ENCODE assay signal across 21 mouse cellular contexts in the genomic region with DNA sequence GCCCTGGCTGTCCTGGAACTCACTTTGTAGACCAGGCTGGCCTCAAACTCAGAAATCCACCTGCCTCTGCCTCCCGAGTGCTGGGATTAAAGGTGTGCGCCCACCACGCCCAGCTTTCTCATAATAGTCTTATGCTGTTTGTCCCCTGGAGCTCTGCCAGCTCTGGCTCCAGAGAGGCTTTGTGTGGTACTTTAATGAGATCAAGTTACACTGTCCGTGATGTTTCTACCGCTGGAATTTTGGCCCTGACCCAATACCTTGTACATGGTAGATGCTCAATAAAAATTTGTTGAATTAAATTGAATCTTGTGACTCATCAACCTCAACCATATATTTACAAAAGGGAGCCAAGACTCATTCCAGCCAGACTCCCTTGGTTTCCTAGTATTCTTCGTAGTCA. TPM values are rescaled to one million over a fixed set of nuclear protein-coding genes. Genes with fewer than 3 reads are reported as not detected.
DNase-seq lines count a peak whose midpoint lies in the region; TF ChIP-seq lines count a peak whose summit lies in the region.
"Had no signal": no experiment of that assay in that cellular context is flagged by ENCODE, and none has a peak within 500 bp of the region (broad histone marks: within the 10 kb centered on the region; RNA-seq: fewer than 3 reads in every experiment).

No protein-coding gene starts in this region.

- H3K27me3 ChIP-seq in C2C12 (ENCODE audit: control insufficient read depth, insufficient read depth, insufficient read length), result no peaks in the 10 kb centered on the region
- no peaks in the 10 kb centered on the region for H3K27me3 ChIP-seq in heart, embryonic 10.5 days (ENCODE audit: insufficient read depth, poor library complexity, severe bottlenecking)
- H3K27me3 ChIP-seq: forebrain, embryonic 15.5 days; limb, embryonic 15.5 days had no signal

- H3K36me3 ChIP-seq in C2C12 (ENCODE audit: control insufficient read depth, insufficient read depth), result no peaks in the 10 kb centered on the region
- 0 out of 2 replicates have a peak, but pooled peaks cover 3% of the 10 kb centered on the region for H3K36me3 ChIP-seq in heart, embryonic 10.5 days
- H3K36me3 ChIP-seq: embryonic facial prominence, embryonic 12.5 days; forebrain, embryonic 15.5 days; G1E; limb, embryonic 15.5 days had no signal

- TF ChIP-seq CTCF in C2C12 (IDR thresholded peaks at IDR 0.05; ENCODE audit: control insufficient read depth, insufficient read depth, insufficient read length), result no peak

- no peaks in the 10 kb centered on the region for H3K79me2 ChIP-seq in C2C12 (ENCODE audit: control insufficient read depth, insufficient read depth)

- H3K79me3 ChIP-seq in C2C12 (ENCODE audit: low read depth), result no peaks in the 10 kb centered on the region

- peaks cover 21% of the 10 kb centered on the region for H3K4me1 ChIP-seq in heart, embryonic 10.5 days
- H3K4me1 ChIP-seq: embryonic facial prominence, embryonic 12.5 days; forebrain, embryonic 15.5 days had no signal

- H3ac ChIP-seq in C2C12 (ENCODE audit: control insufficient read depth, insufficient read length, low read depth), result no peak overlapping the region

- peak; percentile 35 for DNase-seq in lung, postnatal 10 days
- DNase-seq in lung, postnatal 4 days, result no peak
- peak; percentile 68 for DNase-seq in kidney, adult 18-20 months
- DNase-seq in kidney, postnatal 14 days, result peak; percentile 62
- DNase-seq in left cerebral cortex, postnatal 10 days (ENCODE audit: extremely low spot score in 1 of 2, low spot score in 2 of 2), result no peak
- DNase-seq in T-cell, adult 2 months (ENCODE audit: low spot score), result no peak
- DNase-seq in heart, embryonic 10.5 days (ENCODE audit: low spot score), result no peak
- DNase-seq: adrenal gland, adult 2 months; cerebellum, adult 9-11 months; gastrocnemius, postnatal 36 days; layer of hippocampus, postnatal 36 days; liver, postnatal 0 days; right cerebral cortex, postnatal 4 days; thymus, postnatal 36 days had no signal

- H3K9me3 ChIP-seq in heart, embryonic 10.5 days, result peaks cover 4% of the 10 kb centered on the region; the same call in 1 of the 2 replicates
- H3K9me3 ChIP-seq: embryonic facial prominence, embryonic 12.5 days; forebrain, embryonic 15.5 days; G1E; limb, embryonic 15.5 days had no signal

- H3K27ac ChIP-seq in heart, embryonic 10.5 days, result no peak overlapping the region
- H3K27ac ChIP-seq: embryonic facial prominence, embryonic 12.5 days; forebrain, embryonic 15.5 days; limb, embryonic 15.5 days; stomach, postnatal 0 days had no signal

- intact Hi-C loops in left cerebral cortex, postnatal 10 days (cut with DNase I), result no loop called here

- 81% methylated on average over 6 of the region's 6 CpGs for WGBS in heart, embryonic 10.5 days

- no peak overlapping the region for H3K4me3 ChIP-seq in C2C12 (ENCODE audit: insufficient read depth, poor library complexity, severe bottlenecking)
- H3K4me3 ChIP-seq in heart, embryonic 10.5 days, result no peak overlapping the region
- H3K4me3 ChIP-seq: embryonic facial prominence, embryonic 12.5 days; forebrain, embryonic 15.5 days; limb, embryonic 15.5 days had no signal

TF ChIP-seq in C2C12, 6 proteins besides CTCF, POLR2A, EP300 and RAD21:
- TF ChIP-seq USF1 (IDR thresholded peaks at IDR 0.05; ENCODE audit: low read depth) (no peak), MYOG (IDR thresholded peaks at IDR 0.05; ENCODE audit: control insufficient read depth, extremely low read depth, insufficient read length) (no peak), MAX (IDR thresholded peaks at IDR 0.05) (peak; percentile 57), CEBPB (IDR thresholded peaks at IDR 0.05; ENCODE audit: low read depth) (no peak), MYOD1 (IDR thresholded peaks at IDR 0.05; ENCODE audit: control insufficient read depth, insufficient read length, low read depth) (no peak), FOSL1 (IDR thresholded peaks at IDR 0.05; ENCODE audit: insufficient read depth, low read length, poor library complexity, severe bottlenecking) (peak; percentile 37)
TF ChIP-seq in C2C12: peak in this region for 2.

RNA-seq across cellular contexts. Expression of a gene that starts 23.6 kb away (rescaled TPM):
- 0.09 TPM for polyA plus RNA-seq in C2C12 (2012; fragmentation: generic; extraction: Trizol)
- total RNA-seq in left cerebral cortex, postnatal 10 days (2021), result 1 to 10 TPM; 1.5 to 3.4 TPM
- polyA plus RNA-seq in heart, embryonic 10.5 days (2016; fragmentation: Nextera tagmentation; extraction: Ambion mirVana), result 9.3 and 13.1 TPM in 2 replicates
- total RNA-seq: G1E; monocyte, adult 5-6 weeks had no signal
- polyA plus RNA-seq: G1E had no signal

RNA-seq across cellular contexts. Expression of a gene that starts 36.4 kb away (rescaled TPM):
- polyA plus RNA-seq in C2C12 (2012; fragmentation: generic; extraction: Trizol), result 7.5 TPM
- 10 to 100 TPM; 78.8 to 81.4 TPM for total RNA-seq in left cerebral cortex, postnatal 10 days (2021)
- polyA plus RNA-seq in heart, embryonic 10.5 days (2016; fragmentation: Nextera tagmentation; extraction: Ambion mirVana), result 28.6 and 33.4 TPM in 2 replicates
- polyA plus RNA-seq: G1E had no signal

Comparison
In these comparisons a context has a peak if more than half of its experiments do, and no peak if none do; other contexts are left out.
1. DNase-seq: peak in lung, postnatal 10 days (single experiment), kidney, adult 18-20 months (single experiment) and kidney, postnatal 14 days (single experiment); none in lung, postnatal 4 days (0 of 2), left cerebral cortex, postnatal 10 days (0 of 2), T-cell, adult 2 months (single experiment) and heart, embryonic 10.5 days (single experiment).